Mouse (Mus musculus): Measurements from ENCODE around the gene Mboat1. TPM values are rescaled to one million over a fixed set of nuclear protein-coding genes. Genes with fewer than 3 reads are reported as not detected.

Mboat1 gene
- polyA plus RNA-seq, 1 experiment from 2014 or later = 4.3 TPM

DNA sequence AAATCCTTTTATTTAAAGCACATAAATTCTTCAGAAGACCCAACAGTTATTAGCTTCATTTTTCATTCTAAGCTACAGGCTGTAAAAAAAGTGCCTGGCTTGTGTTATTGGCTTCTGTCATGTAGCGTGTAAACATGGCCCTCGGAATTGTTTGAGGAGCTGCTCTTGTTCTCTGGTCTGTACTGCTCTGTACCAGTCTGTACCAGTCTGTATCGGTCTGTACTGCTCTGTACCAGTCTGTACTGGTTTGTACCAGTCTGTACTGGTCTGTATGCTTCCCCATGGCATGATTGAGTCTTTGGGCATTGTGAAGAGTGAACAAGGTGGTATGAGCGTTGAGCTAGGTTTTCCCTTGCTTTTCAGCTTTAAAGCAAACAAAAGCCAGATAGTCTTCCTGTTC lies 32.5 kb downstream of the Mboat1 start:
- no peak overlapping the region for H3K4me3 ChIP-seq (ENCODE audit: low read depth, low read length)
- no peaks in the 10 kb centered on the region for H3K27me3 ChIP-seq (replicated peaks; ENCODE audit: control insufficient read depth, insufficient read depth, low read length)
- H3K4me1 ChIP-seq (replicated peaks; ENCODE audit: control insufficient read depth, insufficient read depth, low read length) = no peaks in the 10 kb centered on the region
- H3K9me3 ChIP-seq (ENCODE audit: control insufficient read depth, low read length) = no peaks in the 10 kb centered on the region
- ATAC-seq (replicated peaks; ENCODE audit: low FRiP score) = no peak
- H3K27ac ChIP-seq (ENCODE audit: low read depth, low read length) = no peak overlapping the region
- no peak for DNase-seq (ENCODE audit: low spot score)
- 78% methylated on average over 4 of the region's 4 CpGs for WGBS
- no peak overlapping the region for H3K9ac ChIP-seq (ENCODE audit: low read depth, low read length)
- no peak overlapping the region for H3K4me2 ChIP-seq
- no peaks in the 10 kb centered on the region for H3K36me3 ChIP-seq (ENCODE audit: control insufficient read depth, insufficient read depth, low read length)

DNA sequence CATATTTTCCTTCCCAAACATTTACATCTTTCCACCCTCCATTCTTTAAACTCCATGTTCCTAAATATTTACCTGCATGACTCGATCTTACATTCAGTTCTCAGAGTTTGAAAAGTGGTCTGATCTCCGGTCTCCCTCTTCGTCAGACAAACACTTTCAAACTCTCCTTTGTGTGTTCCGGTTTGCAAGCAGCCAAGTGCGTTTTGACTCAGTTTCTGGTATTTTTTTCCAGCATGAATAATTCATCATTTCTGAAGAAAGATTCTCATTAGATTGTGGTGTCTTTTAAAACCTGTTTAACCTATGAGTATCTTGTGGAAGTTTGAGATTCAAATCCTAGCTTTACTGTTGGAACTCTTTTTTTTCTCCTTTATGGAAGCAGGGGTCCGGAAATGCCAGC lies 33.8 kb downstream of the Mboat1 start:
- Histone ChIP-seq H3K27ac (ENCODE audit: low read depth, low read length) (no peak overlapping the region), H3K9me3 (ENCODE audit: control insufficient read depth, low read length) (no peaks in the 10 kb centered on the region), H3K9ac (ENCODE audit: low read depth, low read length) (no peak overlapping the region), H3K27me3 (replicated peaks; ENCODE audit: control insufficient read depth, insufficient read depth, low read length) (no peaks in the 10 kb centered on the region), H3K4me1 (replicated peaks; ENCODE audit: control insufficient read depth, insufficient read depth, low read length) (no peaks in the 10 kb centered on the region), H3K4me3 (ENCODE audit: low read depth, low read length) (no peak overlapping the region), H3K36me3 (ENCODE audit: control insufficient read depth, insufficient read depth, low read length) (no peaks in the 10 kb centered on the region), H3K4me2 (no peak overlapping the region)
- ATAC-seq (replicated peaks; ENCODE audit: low FRiP score) (no peak), DNase-seq (ENCODE audit: low spot score) (no peak)
- 83% methylated on average over 6 of the region's 6 CpGs for WGBS

DNA sequence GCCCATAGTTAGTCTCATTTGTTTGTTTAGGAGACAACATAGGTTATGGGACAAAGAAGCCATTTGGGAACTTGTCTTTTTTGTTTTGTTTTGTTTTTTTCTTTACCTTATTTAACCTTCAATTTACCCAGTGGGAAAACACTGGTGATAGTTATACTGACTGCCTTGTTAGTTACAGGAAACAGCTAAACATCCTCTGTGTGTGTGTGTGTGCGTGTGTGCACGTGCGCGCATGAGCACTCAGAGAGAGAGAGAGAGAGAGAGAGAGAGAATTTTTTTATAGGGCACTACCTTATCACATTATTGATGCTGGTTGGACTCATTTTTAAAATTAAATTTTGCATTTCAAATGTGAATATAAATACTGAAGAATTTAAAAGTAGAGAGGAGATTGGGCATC lies 38.3 kb downstream of the Mboat1 start:
- Histone ChIP-seq H3K36me3 (ENCODE audit: control insufficient read depth, insufficient read depth, low read length) (no peaks in the 10 kb centered on the region), H3K4me1 (replicated peaks; ENCODE audit: control insufficient read depth, insufficient read depth, low read length) (no peaks in the 10 kb centered on the region), H3K27ac (ENCODE audit: low read depth, low read length) (no peak overlapping the region), H3K4me2 (no peak overlapping the region), H3K9ac (ENCODE audit: low read depth, low read length) (no peak overlapping the region), H3K9me3 (ENCODE audit: control insufficient read depth, low read length) (no peaks in the 10 kb centered on the region), H3K27me3 (replicated peaks; ENCODE audit: control insufficient read depth, insufficient read depth, low read length) (no peaks in the 10 kb centered on the region), H3K4me3 (ENCODE audit: low read depth, low read length) (no peak overlapping the region)
- 91% methylated on average over 4 of the region's 4 CpGs for WGBS
- DNase-seq (ENCODE audit: low spot score) (no peak), ATAC-seq (replicated peaks; ENCODE audit: low FRiP score) (no peak)

DNA sequence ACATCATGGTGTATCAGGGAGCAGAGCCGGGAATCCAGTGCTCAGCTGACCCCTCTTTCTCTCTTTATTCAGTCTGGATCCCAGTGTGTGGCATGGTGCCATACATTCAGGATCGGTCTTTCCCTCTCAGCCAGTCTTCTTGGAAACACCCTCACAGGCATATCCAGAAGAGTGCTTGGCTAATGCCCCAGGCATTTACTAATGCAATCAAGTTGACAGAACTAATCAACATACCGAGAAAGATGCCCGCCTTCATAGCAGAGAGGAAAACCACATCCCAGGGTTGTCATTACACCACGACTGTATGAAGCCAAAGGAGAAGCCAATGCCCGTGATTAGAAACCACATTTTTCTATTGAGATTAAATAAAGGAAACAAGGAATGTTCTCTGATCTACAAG lies 41.1 kb downstream of the Mboat1 start:
- DNase-seq (ENCODE audit: low spot score) = no peak
- H3K36me3 ChIP-seq (ENCODE audit: control insufficient read depth, insufficient read depth, low read length) = no peaks in the 10 kb centered on the region
- H3K4me3 ChIP-seq (ENCODE audit: low read depth, low read length) = no peak overlapping the region

DNA sequence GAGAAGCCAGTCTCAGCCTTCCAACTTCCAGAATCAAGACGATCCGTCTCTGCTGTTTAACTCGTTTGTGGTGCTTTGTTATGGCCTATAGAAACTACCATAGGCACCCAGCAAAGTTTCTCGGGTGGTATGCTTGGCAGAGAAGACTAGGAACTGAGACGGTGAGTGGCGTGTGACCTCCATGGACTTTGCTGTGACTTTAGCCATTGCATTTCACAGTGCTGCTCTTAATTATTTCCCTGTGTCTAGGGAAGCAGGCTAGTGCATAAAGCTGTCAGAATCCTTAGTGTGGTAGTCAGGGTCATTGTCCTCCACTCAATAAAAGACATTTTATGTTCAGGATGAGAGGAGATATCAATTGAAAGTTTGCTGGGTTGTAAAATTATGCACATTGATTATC lies 49.3 kb downstream of the Mboat1 start:
- WGBS = 78% methylated on average over 6 of the region's 6 CpGs
- ATAC-seq (replicated peaks; ENCODE audit: low FRiP score) = no peak
- no peak for DNase-seq (ENCODE audit: low spot score)

More for the DNA sequence above, 41.1 kb downstream of the Mboat1 start:
- Histone ChIP-seq H3K4me1 (replicated peaks; ENCODE audit: control insufficient read depth, insufficient read depth, low read length) (no peaks in the 10 kb centered on the region), H3K9me3 (ENCODE audit: control insufficient read depth, low read length) (no peaks in the 10 kb centered on the region), H3K9ac (ENCODE audit: low read depth, low read length) (no peak overlapping the region), H3K4me2 (no peak overlapping the region), H3K27me3 (replicated peaks; ENCODE audit: control insufficient read depth, insufficient read depth, low read length) (no peaks in the 10 kb centered on the region), H3K27ac (ENCODE audit: low read depth, low read length) (no peak overlapping the region)
- no peak for ATAC-seq (replicated peaks; ENCODE audit: low FRiP score)
- 69% methylated on average over 6 of the region's 6 CpGs for WGBS

DNA sequence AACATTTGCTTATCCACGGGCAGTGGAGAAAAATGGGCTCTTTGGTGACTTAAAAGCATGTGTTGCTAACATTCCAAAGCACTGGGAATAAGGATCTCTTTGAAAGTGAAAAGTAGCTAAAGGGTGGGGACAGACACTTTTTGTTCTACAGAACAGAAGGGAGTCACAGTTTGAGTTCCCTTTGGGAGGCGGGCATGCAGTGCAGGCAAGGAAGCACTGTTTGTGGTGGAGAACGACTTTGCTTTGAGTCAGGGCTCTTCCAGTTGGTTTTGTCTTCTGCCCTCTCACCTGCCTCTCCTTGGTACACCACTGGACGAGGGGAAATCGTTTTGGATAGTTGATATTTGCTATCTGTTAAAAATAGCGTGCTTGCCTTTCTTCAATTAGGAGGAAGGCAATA lies 49.7 kb downstream of the Mboat1 start:
- Histone ChIP-seq H3K27ac (ENCODE audit: low read depth, low read length) (no peak overlapping the region), H3K36me3 (ENCODE audit: control insufficient read depth, insufficient read depth, low read length) (no peaks in the 10 kb centered on the region), H3K9ac (ENCODE audit: low read depth, low read length) (no peak overlapping the region), H3K9me3 (ENCODE audit: control insufficient read depth, low read length) (no peaks in the 10 kb centered on the region), H3K4me1 (replicated peaks; ENCODE audit: control insufficient read depth, insufficient read depth, low read length) (no peaks in the 10 kb centered on the region), H3K4me3 (ENCODE audit: low read depth, low read length) (no peak overlapping the region), H3K4me2 (no peak overlapping the region), H3K27me3 (replicated peaks; ENCODE audit: control insufficient read depth, insufficient read depth, low read length) (no peaks in the 10 kb centered on the region)
- no peak for DNase-seq (ENCODE audit: low spot score)
- ATAC-seq (replicated peaks; ENCODE audit: low FRiP score) = no peak
- WGBS = 61% methylated on average over 6 of the region's 6 CpGs

More for the DNA sequence above, 49.3 kb downstream of the Mboat1 start:
- H3K4me2 ChIP-seq = no peak overlapping the region
- H3K9me3 ChIP-seq (ENCODE audit: control insufficient read depth, low read length) = no peaks in the 10 kb centered on the region
- no peak overlapping the region for H3K9ac ChIP-seq (ENCODE audit: low read depth, low read length)
- H3K27ac ChIP-seq (ENCODE audit: low read depth, low read length) = no peak overlapping the region
- H3K36me3 ChIP-seq (ENCODE audit: control insufficient read depth, insufficient read depth, low read length) = no peaks in the 10 kb centered on the region
- no peak overlapping the region for H3K4me3 ChIP-seq (ENCODE audit: low read depth, low read length)
- no peaks in the 10 kb centered on the region for H3K4me1 ChIP-seq (replicated peaks; ENCODE audit: control insufficient read depth, insufficient read depth, low read length)
- no peaks in the 10 kb centered on the region for H3K27me3 ChIP-seq (replicated peaks; ENCODE audit: control insufficient read depth, insufficient read depth, low read length)

DNA sequence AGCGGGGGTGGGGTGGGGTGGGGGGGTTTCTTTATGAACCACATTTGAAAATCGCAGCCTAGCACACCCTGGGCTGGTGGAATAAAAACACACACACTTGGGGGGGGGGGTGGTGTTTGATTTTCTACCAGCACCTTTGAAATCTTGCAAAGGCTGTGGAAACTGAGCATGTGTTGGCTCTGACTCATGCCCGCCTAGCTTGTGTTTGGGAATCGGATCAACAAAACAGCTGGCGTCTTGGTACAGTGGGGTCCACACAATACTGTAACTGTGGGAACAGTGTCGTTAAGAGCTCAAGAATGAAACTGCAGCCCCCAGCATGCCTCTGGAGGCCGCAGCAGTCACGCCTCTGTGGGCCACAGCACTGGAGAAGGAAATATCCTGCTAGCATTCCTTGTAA lies 50.2 kb downstream of the Mboat1 start:
- H3K9me3 ChIP-seq (ENCODE audit: control insufficient read depth, low read length) = no peaks in the 10 kb centered on the region
- ATAC-seq (replicated peaks; ENCODE audit: low FRiP score) = no peak
- H3K4me1 ChIP-seq (replicated peaks; ENCODE audit: control insufficient read depth, insufficient read depth, low read length) = no peaks in the 10 kb centered on the region
- DNase-seq (ENCODE audit: low spot score) = no peak
- H3K36me3 ChIP-seq (ENCODE audit: control insufficient read depth, insufficient read depth, low read length) = no peaks in the 10 kb centered on the region
- no peak overlapping the region for H3K9ac ChIP-seq (ENCODE audit: low read depth, low read length)
- 83% methylated on average over 8 of the region's 8 CpGs for WGBS
- H3K27me3 ChIP-seq (replicated peaks; ENCODE audit: control insufficient read depth, insufficient read depth, low read length) = no peaks in the 10 kb centered on the region
- no peak overlapping the region for H3K4me2 ChIP-seq
- no peak overlapping the region for H3K4me3 ChIP-seq (ENCODE audit: low read depth, low read length)
- H3K27ac ChIP-seq (ENCODE audit: low read depth, low read length) = no peak overlapping the region

DNA sequence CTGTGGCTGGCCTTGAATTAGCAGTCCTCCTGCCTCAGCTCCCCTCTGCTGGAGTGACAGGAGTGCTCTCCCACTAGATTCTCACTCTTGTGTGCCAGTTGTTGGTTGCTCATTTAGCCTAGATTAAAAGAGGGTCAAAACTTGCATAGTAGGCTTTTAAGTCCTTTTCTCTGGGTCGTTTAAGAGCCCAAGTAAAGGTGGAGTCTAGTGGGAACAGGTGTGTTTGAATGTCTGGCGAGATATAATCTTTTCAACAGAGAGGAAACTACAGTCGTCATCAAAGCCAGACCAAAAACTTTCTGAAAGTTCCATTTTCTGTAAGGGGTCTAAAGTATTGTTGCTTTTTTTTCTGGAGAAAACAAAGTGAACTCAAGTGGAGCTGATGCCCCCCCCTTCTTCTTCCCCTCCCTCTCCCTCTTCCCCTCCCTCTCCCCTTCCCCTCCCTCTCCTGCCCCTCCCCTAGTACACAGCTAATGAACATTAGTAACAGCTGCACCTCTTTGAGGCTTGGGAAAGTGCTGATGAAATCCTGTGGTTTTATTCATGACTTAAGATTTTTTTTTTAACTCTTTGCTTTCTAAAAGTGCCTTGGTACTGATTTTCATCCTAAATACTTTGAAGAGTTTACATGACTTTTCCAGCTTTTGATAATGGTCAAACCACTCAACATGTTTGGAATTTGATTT lies 55.9 kb downstream of the Mboat1 start:
- H3K4me1 ChIP-seq (replicated peaks; ENCODE audit: control insufficient read depth, insufficient read depth, low read length) = no peaks in the 10 kb centered on the region
- no peak overlapping the region for H3K9ac ChIP-seq (ENCODE audit: low read depth, low read length)
- ATAC-seq (replicated peaks; ENCODE audit: low FRiP score) (no peak), DNase-seq (ENCODE audit: low spot score) (no peak)
- no peaks in the 10 kb centered on the region for H3K9me3 ChIP-seq (ENCODE audit: control insufficient read depth, low read length)
- no peaks in the 10 kb centered on the region for H3K36me3 ChIP-seq (ENCODE audit: control insufficient read depth, insufficient read depth, low read length)
- no peak overlapping the region for H3K4me2 ChIP-seq
- no peaks in the 10 kb centered on the region for H3K27me3 ChIP-seq (replicated peaks; ENCODE audit: control insufficient read depth, insufficient read depth, low read length)
- H3K27ac ChIP-seq (ENCODE audit: low read depth, low read length) = no peak overlapping the region
- H3K4me3 ChIP-seq (ENCODE audit: low read depth, low read length) = no peak overlapping the region
- WGBS = 52% methylated on average over 3 of the region's 3 CpGs

DNA sequence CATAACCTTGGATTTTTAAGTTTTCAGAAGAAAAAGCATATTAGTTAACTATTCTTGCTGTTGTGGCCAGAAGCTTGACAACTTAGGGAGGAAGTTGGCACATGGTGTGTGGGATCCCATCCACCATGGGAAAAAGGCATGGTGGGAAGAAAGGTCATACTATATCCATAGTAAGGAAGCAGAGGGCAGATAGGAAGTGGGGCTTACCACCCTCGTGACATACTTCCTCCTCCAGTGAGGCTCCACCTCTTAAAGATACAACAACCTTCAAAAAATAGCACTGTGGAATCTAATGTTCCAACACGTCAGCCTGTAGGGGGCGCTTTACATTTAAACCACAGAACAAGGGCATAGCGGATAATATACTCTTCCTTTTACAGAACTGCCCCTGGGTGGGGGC lies 57.1 kb downstream of the Mboat1 start:
- ATAC-seq (replicated peaks; ENCODE audit: low FRiP score) = no peak
- 55% methylated on average over 4 of the region's 4 CpGs for WGBS
- H3K27me3 ChIP-seq (replicated peaks; ENCODE audit: control insufficient read depth, insufficient read depth, low read length) = no peaks in the 10 kb centered on the region

More for the DNA sequence above, 57.1 kb downstream of the Mboat1 start:
- DNase-seq (ENCODE audit: low spot score) = no peak
- Histone ChIP-seq H3K4me2 (no peak overlapping the region), H3K36me3 (ENCODE audit: control insufficient read depth, insufficient read depth, low read length) (no peaks in the 10 kb centered on the region), H3K27ac (ENCODE audit: low read depth, low read length) (no peak overlapping the region), H3K9ac (ENCODE audit: low read depth, low read length) (no peak overlapping the region), H3K4me3 (ENCODE audit: low read depth, low read length) (no peak overlapping the region), H3K4me1 (replicated peaks; ENCODE audit: control insufficient read depth, insufficient read depth, low read length) (no peaks in the 10 kb centered on the region), H3K9me3 (ENCODE audit: control insufficient read depth, low read length) (no peaks in the 10 kb centered on the region)
